Mouse (Mus musculus): ENCODE results near the gene Eml1. TPM values are rescaled to one million over a fixed set of nuclear protein-coding genes. Genes with fewer than 3 reads are reported as not detected.

Eml1 gene
- polyA plus RNA-seq, 1 experiment = 5.1 TPM

DNA sequence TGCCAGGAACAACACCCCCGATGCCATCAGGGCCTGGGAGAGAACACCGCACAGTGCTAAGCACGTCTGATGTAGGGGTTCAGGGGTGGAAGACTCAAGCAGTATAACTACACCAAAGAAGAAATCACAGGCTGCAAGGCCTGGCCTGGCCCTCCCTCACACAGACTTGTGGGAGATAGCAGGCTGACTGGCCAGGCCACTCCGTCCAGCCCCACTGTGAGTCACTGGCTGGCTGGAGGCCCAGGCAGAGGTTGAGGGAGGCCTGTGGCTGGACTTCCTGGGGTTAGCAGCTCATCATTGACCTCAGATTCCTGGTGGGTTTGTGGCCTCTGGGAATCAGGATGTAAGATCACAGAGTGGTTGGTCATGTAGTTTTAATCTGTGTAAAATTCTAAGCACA is 22.9 kb downstream of the Eml1 start:
- Histone ChIP-seq H3K27ac (replicated peaks; ENCODE audit: low read depth, low read length) (0 out of 2 replicates have a peak overlapping the region, but pooled peaks have one; percentile 5), H3K4me3 (ENCODE audit: insufficient read depth, low read depth, low read length) (no peak overlapping the region), H3K4me1 (ENCODE audit: control insufficient read depth, insufficient read depth, insufficient read length, low read length) (peaks cover 12% of the 10 kb centered on the region)

GRCm38 (mm10) chr12:108394534-108395284 is 24.0 kb downstream of the Eml1 start:
- no peak overlapping the region for H3K27ac ChIP-seq (replicated peaks; ENCODE audit: low read depth, low read length)

DNA sequence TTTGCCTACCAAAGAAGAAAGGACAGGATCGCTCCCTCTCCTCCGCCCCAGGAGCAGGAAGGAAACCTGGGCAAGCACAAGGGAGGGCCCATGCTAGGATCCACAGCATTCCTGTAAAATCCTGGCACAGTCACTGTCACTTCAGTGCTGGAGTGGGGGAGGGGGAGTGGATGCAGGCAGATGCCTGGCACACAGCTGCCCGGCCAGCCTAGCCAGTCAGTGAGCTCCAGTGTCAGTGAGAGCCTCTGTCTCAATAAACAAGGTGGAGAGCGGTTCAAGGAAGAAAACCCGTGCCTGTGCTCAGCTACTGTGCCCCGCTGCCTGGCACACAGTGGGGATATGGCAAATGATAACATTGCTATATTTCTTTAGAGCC is 24.5 kb downstream of the Eml1 start:
- Histone ChIP-seq H3K27ac (replicated peaks; ENCODE audit: low read depth, low read length) (no peak overlapping the region), H3K4me3 (ENCODE audit: insufficient read depth, low read depth, low read length) (no peak overlapping the region)

More at GRCm38 (mm10) chr12:108394534-108395284, 24.0 kb downstream of the Eml1 start:
- peaks cover 12% of the 10 kb centered on the region for H3K4me1 ChIP-seq (ENCODE audit: control insufficient read depth, insufficient read depth, insufficient read length, low read length)
- no peak overlapping the region for H3K4me3 ChIP-seq (ENCODE audit: insufficient read depth, low read depth, low read length)

DNA sequence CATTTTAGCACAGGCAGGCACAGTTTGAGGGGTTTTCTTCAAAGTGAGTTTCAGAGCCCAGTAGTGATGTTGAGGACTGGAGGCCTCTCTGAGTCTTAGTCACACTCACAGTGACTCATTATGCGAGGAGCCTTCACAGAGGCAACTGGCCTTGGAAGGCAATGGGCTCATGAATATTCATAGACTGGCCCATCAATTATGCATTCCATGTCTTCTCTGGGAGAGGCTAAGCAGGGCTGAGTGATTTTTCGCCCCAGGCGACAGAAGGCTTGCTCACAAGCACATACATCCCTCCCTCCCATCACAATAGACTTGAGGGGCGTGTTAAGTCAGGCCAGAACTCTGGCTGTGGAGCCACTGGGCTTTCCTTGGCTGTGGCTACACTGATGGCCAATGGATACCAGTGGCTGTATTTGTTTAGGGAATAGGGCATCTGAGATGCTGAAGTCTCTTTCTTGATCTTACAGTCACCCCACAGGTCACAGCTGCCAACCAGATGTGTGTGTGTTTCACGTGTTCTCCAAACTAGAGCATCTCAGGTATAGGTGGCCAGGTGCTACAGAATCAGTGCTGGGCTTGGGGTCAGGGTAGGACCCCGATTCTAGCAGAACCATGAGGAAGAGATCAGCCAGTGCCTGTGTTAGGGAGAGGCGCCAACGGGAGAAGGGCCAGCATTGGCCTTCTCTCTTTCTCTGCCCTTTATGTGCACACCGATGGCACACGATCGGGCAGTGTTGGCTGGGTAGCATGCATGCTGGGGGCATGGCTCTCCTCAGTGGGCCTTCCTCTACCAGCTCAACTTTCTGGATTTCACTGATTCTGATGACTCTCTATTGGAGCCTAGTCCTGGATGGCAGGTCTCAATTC is 25.6 kb downstream of the Eml1 start:
- Histone ChIP-seq H3K4me3 (ENCODE audit: insufficient read depth, low read depth, low read length) (no peak overlapping the region), H3K27ac (replicated peaks; ENCODE audit: low read depth, low read length) (no peak overlapping the region), H3K4me1 (ENCODE audit: control insufficient read depth, insufficient read depth, insufficient read length, low read length) (peaks cover 12% of the 10 kb centered on the region)

More for the DNA sequence above, 24.5 kb downstream of the Eml1 start:
- H3K4me1 ChIP-seq (ENCODE audit: control insufficient read depth, insufficient read depth, insufficient read length, low read length) = peaks cover 12% of the 10 kb centered on the region

DNA sequence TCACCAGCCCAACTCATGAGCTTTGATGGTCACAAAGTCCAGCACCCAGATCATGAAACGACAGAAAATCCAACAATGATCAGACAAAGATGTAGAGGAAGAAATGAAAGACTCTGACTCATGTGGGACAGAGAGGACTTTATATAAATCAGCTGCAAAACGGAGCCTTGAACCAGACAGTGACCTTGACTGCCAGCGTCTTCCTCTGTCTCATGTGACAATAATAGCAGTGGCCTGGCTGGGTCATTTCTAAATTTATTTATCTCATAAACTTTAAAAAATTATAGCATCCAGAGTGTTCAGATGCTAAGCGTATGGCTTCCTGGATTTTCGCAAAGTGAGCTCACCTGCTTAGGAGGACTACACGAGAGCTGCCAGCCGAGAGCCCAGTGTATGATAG is 27.9 kb downstream of the Eml1 start:
- no peak overlapping the region for H3K4me3 ChIP-seq (ENCODE audit: insufficient read depth, low read depth, low read length)
- H3K4me1 ChIP-seq (ENCODE audit: control insufficient read depth, insufficient read depth, insufficient read length, low read length) = no peaks in the 10 kb centered on the region
- no peak overlapping the region for H3K27ac ChIP-seq (replicated peaks; ENCODE audit: low read depth, low read length)

DNA sequence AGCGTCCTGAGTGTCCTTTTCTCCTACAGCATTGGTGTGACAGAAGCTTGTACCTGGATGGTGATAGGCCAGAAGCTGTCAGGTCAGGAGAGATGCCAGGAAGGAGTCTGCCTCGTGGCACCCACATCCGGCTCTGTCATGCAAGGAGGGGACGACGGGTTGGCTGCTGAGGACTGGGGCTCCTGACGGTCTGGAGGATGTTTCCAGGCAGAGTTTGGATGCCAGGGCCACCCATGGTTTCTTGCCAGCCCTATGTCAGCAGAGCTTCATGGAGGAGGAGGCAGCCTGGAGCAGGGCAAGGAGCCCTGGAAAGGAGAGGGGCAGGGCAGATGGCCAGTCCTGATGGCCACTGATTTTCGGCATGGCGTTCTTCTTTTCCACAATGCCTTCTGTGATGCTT is 28.4 kb downstream of the Eml1 start:
- H3K4me3 ChIP-seq (ENCODE audit: insufficient read depth, low read depth, low read length) = no peak overlapping the region
- H3K4me1 ChIP-seq (ENCODE audit: control insufficient read depth, insufficient read depth, insufficient read length, low read length) = no peaks in the 10 kb centered on the region
- no peak overlapping the region for H3K27ac ChIP-seq (replicated peaks; ENCODE audit: low read depth, low read length)

DNA sequence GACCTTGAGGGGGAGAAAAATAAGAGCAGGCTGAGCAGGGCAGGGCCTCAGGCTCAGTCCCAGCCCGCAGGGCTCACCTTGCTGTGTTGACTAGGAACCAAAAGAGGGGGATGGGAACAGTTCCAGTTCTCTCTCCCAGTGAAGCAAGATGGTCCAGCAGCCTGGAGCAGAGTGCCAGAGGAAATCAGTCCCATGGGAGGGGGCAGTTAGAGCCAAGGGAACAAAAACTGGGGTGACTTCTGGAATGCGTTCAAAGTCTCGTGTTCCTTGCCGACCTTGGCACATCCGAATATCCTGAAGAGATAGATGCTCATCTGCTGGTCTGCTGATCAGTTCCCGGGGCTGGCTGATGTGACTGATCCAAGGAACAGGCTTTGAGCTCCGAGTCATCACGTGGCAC is 30.2 kb downstream of the Eml1 start:
- Histone ChIP-seq H3K27ac (replicated peaks; ENCODE audit: low read depth, low read length) (no peak overlapping the region), H3K4me1 (ENCODE audit: control insufficient read depth, insufficient read depth, insufficient read length, low read length) (no peaks in the 10 kb centered on the region), H3K4me3 (ENCODE audit: insufficient read depth, low read depth, low read length) (no peak overlapping the region)

DNA sequence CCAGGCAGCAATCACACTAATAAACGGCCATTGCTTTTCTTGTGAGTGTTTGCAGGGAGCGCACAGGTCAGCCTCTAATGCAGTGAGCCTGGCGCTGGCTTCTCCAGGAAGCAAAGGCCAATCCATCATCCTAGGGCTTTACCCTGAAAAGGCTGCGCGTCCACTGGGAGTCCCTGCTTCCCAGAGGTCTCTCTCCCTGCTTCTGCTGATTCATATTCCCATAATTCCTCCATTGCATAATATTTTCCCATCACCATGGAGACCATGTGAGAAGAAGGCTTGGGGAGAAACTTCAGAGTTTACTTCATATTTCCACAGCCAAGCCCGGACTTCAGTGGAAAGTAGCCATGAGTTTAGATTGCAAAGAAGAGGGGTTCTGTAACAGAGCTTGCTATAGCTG is 33.2 kb downstream of the Eml1 start:
- Histone ChIP-seq H3K4me3 (ENCODE audit: insufficient read depth, low read depth, low read length) (no peak overlapping the region), H3K27ac (replicated peaks; ENCODE audit: low read depth, low read length) (no peak overlapping the region), H3K4me1 (ENCODE audit: control insufficient read depth, insufficient read depth, insufficient read length, low read length) (no peaks in the 10 kb centered on the region)

- H3K4me3 ChIP-seq (ENCODE audit: insufficient read depth, low read depth, low read length) = no peak overlapping the region
- H3K27ac ChIP-seq (replicated peaks; ENCODE audit: low read depth, low read length) = no peak overlapping the region
Measured at GRCm38 (mm10) chr12:108409100-108409499, 38.3 kb downstream of the Eml1 start.

GRCm38 (mm10) chr12:108410416-108411208 is 39.9 kb downstream of the Eml1 start:
- Histone ChIP-seq H3K4me3 (ENCODE audit: insufficient read depth, low read depth, low read length) (no peak overlapping the region), H3K27ac (replicated peaks; ENCODE audit: low read depth, low read length) (no peak overlapping the region), H3K4me1 (ENCODE audit: control insufficient read depth, insufficient read depth, insufficient read length, low read length) (no peaks in the 10 kb centered on the region)

More at GRCm38 (mm10) chr12:108409100-108409499, 38.3 kb downstream of the Eml1 start:
- H3K4me1 ChIP-seq (ENCODE audit: control insufficient read depth, insufficient read depth, insufficient read length, low read length) = no peaks in the 10 kb centered on the region

DNA sequence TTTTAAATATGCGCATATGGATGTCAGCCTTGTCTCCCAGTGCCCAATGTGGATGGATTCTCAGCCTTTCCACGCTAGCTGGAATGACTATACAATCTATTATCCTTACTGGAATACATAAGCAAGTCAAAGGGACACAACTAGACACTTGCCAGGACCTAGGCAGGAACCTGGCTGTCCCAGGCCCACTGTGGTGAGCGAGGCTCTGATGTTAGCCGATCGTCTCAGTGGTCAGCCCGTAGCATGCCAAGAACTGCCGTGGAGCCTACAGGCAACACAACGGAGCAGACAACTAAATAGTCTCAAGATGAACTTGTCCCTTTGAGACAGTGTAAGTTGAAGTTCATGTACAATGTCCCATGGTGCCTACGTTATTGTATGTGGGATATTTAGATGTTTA is 44.2 kb downstream of the Eml1 start:
- Histone ChIP-seq H3K27ac (replicated peaks; ENCODE audit: low read depth, low read length) (no peak overlapping the region), H3K4me3 (ENCODE audit: insufficient read depth, low read depth, low read length) (no peak overlapping the region)

GRCm38 (mm10) chr12:108419570-108419969 is 48.8 kb downstream of the Eml1 start:
- H3K4me3 ChIP-seq (ENCODE audit: insufficient read depth, low read depth, low read length) = no peak overlapping the region
- H3K4me1 ChIP-seq (ENCODE audit: control insufficient read depth, insufficient read depth, insufficient read length, low read length) = no peaks in the 10 kb centered on the region; the same call in 1 of the 2 replicates
- H3K27ac ChIP-seq (replicated peaks; ENCODE audit: low read depth, low read length) = no peak overlapping the region

More for the DNA sequence above, 44.2 kb downstream of the Eml1 start:
- no peaks in the 10 kb centered on the region for H3K4me1 ChIP-seq (ENCODE audit: control insufficient read depth, insufficient read depth, insufficient read length, low read length)

- H3K27ac ChIP-seq (replicated peaks; ENCODE audit: low read depth, low read length) = no peak overlapping the region
- H3K4me3 ChIP-seq (ENCODE audit: insufficient read depth, low read depth, low read length) = no peak overlapping the region
- H3K4me1 ChIP-seq (ENCODE audit: control insufficient read depth, insufficient read depth, insufficient read length, low read length) = no peaks in the 10 kb centered on the region; the same call in 1 of the 2 replicates
Measured at GRCm38 (mm10) chr12:108421477-108421876, 50.7 kb downstream of the Eml1 start.

DNA sequence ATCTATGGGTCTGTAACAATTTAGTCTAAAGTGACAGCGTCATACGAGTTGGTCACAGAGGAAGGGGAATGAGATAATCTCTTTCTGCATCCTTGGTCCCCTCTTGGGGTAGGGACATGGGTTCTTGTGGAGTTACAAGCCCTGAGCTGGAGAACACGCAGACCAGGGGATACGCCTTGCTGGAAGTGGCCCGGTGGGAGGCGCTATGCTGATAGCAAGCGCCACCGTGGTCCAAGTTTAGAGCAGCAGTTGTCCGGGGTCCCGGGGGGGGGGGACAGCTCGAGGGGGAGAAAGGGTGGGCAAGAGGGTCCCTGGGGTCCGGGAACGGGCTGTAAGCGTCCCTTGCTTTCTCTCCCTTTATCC is 51.7 kb downstream of the Eml1 start:
- Histone ChIP-seq H3K27ac (replicated peaks; ENCODE audit: low read depth, low read length) (no peak overlapping the region), H3K4me1 (ENCODE audit: control insufficient read depth, insufficient read depth, insufficient read length, low read length) (no peaks in the 10 kb centered on the region; the same call in 1 of the 2 replicates)

More for the DNA sequence above, 51.7 kb downstream of the Eml1 start:
- H3K4me3 ChIP-seq (ENCODE audit: insufficient read depth, low read depth, low read length) = peak overlapping the region; percentile 88
